Mouse (Mus musculus) monocyte, adult 2 months (primary cell): ENCODE results near the gene Eif4g1.

Experiments
- DNase-seq, 2 experiments: peaks; one replicate each; pipeline ENCODE4 v3.0.0; 2022; ENCODE audit warnings: low spot score in 2 of 2, low read depth in 1 of 2

Eif4g1 gene

GRCm38 (mm10) chr16:20703699-20704400 lies 35.7 kb downstream of the Eif4g1 start:
- DNase-seq = no peak

DNA sequence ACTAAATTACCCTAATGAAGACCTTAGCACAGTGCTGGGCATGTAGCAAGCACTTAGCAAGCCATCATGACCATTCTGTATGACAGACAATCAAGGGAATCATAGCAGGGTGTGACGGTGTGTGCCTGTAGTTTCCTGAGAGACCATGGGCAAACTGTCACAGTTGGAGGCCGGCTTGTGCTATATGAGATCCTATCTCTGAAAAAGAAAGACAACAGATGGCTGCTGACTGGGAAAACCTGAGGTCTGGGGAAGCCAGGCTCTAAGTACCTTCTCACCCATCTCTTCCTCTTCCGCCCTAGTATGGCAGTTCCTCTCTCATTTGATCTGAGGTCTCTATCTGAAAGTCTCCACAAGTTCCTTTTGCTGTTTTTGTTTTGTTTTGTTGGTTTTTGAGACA lies 37.7 kb downstream of the Eif4g1 start:
- DNase-seq = no peak

DNA sequence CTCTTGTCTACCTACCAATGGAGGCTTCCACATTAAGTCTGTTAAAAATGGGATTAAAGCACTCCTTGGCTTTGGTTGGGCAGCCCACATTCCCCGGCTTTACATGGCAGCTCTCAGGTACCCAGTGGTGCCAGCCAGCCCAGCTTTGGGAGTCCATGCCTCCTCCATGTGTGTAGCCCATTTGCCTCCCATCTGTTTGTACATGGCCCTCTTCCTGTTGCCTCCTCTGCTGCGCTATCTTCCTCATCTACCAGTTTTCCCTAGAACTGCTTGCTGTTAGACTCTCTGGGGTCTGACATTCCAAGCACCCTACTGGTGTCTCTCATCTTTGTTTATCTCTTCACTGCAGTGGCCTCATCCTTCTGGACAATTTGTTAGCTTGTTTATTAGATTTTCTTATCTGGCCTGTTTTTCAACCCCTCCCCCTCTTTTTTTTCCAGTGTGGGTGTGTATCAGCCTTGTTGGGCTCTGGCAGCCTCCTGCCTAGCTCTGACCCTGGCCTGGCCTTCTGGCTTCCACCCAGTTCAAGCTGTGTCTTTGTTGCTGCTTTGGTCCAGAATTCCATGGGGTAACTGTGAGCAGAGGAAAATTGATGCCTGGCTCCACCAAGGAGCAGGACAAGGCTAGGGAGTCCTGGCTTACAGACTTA lies 38.4 kb downstream of the Eif4g1 start:
- DNase-seq = no peak

- DNase-seq = no peak
Measured at GRCm38 (mm10) chr16:20708220-20708938, 40.3 kb downstream of the Eif4g1 start.

- no peak for DNase-seq
Measured at GRCm38 (mm10) chr16:20708939-20709734, 41.0 kb downstream of the Eif4g1 start.

GRCm38 (mm10) chr16:20710370-20710769 lies 42.3 kb downstream of the Eif4g1 start:
- DNase-seq = no peak

GRCm38 (mm10) chr16:20710810-20711209 lies 42.7 kb downstream of the Eif4g1 start:
- no peak for DNase-seq

GRCm38 (mm10) chr16:20712190-20712589 lies 44.1 kb downstream of the Eif4g1 start:
- DNase-seq = no peak

GRCm38 (mm10) chr16:20712889-20713288 lies 44.8 kb downstream of the Eif4g1 start:
- DNase-seq = no peak

DNA sequence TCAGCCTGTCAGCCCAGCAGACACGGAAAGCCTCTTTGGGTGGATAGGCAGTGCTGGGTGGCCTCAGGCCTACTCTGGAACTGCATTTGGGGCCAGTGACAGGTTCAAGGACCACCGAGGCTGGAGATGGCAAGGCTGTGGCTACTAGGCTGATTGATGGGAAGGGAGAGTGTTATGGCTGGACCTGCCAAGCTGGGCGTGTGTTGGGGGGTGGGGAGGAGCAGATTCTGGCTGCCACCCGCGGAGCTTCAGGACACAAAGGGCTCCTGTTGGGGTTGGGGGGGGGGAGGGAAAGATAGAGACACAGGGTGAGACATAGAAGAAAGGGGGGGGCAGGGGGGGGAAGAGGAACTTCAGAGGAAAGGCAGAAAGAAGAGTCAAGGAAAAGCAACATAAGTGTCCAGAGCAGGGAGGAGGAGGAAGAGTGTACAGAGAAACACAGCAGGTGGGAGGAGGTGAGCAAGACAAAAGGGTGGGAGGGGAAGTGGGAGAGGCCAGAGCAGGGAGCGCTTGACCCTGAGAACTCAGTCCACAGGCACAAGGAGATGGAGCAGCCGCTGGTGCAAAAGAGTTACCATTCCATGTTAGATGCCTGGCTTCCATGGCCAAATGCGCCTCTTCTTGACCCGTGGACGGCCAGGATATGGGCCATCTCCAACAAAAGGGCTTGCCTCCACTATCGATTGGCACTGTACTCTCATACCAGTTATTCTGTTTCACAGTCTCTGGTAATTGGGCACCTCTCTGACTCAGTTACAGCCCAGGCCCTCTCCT lies 46.4 kb downstream of the Eif4g1 start:
- DNase-seq = no peak

GRCm38 (mm10) chr16:20715161-20715560 lies 47.0 kb downstream of the Eif4g1 start:
- no peak for DNase-seq

- DNase-seq = no peak
Measured at GRCm38 (mm10) chr16:20715566-20715965, 47.5 kb downstream of the Eif4g1 start.

DNA sequence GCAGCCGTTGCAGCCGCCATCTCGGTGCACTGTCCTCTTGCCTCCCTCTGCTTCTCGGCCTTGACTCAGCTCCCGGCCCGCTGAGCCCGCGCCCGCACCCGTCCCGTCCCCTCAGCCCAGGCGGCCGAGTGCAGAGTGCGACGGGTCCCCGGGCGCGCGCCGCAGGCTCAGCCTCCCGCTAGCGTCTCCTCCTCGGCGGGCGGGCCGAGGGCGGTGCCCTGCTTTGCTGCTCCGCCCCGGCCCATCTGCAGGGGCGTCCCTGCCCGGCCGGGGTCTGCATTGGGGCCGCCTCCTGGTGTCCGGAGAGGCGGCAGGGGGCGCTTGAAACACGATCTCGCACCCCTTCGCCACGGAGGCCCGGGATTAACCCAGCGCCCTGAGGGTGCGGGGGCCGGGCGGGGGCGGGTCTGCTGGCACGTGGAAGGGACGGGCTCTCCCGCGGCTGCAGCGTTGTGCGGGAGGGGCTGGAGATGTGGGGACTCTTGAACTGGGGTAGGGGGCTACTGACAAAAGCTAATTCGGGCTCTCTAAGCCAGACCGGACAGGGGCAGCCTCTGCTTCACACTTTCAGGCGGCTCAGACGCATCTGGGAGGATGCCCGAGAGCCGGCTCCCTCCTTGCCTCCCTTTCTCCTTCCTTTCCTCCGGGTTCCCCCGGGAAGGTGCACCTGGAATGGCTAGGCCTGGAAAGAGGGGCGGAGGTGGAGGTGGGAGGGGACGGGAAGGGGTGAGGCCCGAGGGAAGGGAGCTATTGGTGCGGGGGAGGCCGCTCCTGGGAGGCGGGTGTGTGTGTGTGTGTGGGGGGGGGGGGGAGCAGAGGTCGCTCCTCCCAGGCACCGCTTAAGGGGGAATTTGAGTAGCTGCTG lies 48.1 kb downstream of the Eif4g1 start:
- DNase-seq = no peak

DNA sequence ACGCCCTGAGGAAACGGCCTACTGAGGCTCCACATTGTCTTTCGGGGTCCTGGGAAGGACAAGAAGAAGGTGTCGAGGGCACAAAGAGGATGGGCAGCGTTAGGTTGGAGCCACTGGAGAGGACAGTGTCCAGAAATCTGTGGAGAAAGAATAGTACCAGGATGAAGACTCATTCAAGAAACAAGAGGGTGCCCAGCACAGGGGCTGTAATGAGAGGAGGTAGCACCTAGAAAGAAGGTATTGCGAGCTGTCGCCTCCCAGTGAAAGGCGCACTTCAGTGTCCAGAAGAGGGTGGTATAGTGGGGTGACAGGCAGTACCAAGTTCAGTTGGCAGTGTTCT lies 48.7 kb downstream of the Eif4g1 start:
- DNase-seq = no peak

DNA sequence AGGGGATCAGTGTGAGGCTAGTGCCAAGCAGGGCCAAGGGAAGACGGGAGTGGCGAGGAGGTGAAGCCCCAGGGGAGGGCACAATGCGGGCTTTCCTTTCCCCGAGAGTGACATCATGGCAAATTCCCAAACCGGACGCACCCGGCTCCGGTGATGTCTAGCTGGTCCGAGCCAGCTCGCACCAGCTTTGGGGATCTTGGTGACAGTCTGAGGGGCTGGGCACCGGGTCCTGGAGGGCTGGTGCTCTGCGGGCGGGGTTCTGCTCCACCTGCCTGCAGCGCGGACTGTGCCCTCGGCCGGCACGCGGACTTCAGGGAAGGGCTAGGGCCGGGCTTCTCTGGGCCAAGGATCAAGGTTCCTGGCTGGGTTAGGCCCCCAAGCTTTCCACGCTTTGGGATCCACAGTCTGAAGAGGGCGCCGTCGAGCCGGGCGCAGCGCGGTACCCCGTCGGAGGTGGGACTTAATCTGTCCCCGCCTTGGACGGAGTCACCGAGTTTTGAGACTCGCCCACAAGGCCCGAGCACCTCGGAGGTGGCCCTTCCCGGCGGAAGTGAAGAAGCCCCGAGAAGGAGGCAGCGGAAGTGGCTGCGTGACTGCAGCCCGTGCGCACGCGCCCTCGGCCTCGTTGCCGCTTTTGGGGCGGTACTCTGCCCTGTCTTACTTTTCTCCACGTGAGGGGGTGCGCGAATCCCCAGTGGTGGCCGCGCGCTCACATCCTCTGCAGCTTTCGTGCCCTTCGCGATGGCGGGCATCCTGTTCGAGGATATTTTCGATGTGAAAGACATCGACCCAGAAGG lies 49.3 kb downstream of the Eif4g1 start, which contains the start of the genes Polr2h and Clcn2:
TSS of gene Polr2h (plus strand) at position 485 of the 797 bp plus-strand sequence.
TSS of gene Clcn2 (minus strand) at position 566 of the 797 bp plus-strand sequence.
- peak; percentile 96 for DNase-seq

GRCm38 (mm10) chr16:20717978-20718670 lies 50.0 kb downstream of the Eif4g1 start:
- DNase-seq = no peak

DNA sequence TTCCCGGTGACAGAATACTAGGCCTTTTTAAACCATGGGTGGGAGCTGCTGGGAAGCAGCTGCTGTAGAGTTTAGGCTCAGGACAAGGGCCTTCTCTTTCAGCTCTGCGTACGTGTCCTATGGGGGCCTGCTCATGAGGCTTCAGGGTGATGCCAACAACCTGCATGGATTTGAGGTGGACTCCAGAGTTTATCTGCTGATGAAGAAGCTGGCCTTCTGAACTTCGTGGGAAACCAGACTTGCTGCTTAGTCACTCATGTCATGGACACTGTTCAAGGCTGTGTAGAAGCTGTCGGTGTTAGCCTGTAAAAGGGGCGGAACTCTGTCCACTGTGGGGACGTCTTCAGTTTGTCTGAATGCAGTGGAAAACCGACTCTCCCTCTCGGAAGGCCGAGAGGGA lies 53.7 kb downstream of the Eif4g1 start:
- DNase-seq = no peak

DNA sequence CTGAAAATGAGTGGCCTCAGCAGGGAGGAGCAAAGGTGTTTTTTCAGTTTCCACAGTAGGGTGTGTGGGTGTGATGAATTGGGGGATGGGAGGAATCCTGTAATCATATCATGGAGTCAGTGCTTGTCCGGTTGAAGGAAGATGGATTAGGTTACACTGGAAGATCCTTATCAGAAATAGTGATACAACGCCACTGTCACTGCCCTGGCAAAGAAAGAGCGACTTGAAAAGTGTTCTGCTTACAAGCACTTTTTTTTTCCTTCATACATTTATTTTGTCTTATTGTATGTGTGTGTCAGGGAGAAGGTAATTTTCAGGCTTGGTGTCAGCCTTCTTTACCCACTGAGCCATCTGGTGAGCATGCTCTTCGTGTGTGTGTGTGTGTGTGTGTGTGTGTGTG lies 54.6 kb downstream of the Eif4g1 start:
- no peak for DNase-seq
